Mouse (Mus musculus): Measurements from ENCODE around the gene Stra6l. TPM values are rescaled to one million over a fixed set of nuclear protein-coding genes. Genes with fewer than 3 reads are reported as not detected.

Stra6l gene
- polyA plus RNA-seq (2015; fragmentation: Illumina TruSeq; extraction: RNeasy Lipid Tissue Mini Kit (QIAGEN cat#74804); ENCODE audit: low read depth, low replicate concordance) = 0.07 TPM

GRCm38 (mm10) chr4:45848109-45848824 lies at the start of gene Stra6l:
TSS of gene Stra6l (plus strand) at chr4:45848664.

GRCm38 (mm10) chr4:45798964-45799363 lies 49.5 kb upstream of the Stra6l start, which contains the start of gene Aldh1b1:
TSS of gene Aldh1b1 (plus strand) at chr4:45799022.

GRCm38 (mm10) chr4:45826275-45827040 lies 22.0 kb upstream of the Stra6l start, which contains the start of gene Igfbpl1:
TSS of gene Igfbpl1 (minus strand) at chr4:45826923.

GRCm38 (mm10) chr4:45890066-45890761 lies 41.8 kb downstream of the Stra6l start, which contains the start of gene Ccdc180:
TSS of gene Ccdc180 (plus strand) at chr4:45890303.

Other genes starting within 250 kb of the Stra6l start
- 8.6 TPM for gene Aldh1b1, start 49.6 kb upstream of the Stra6l start, polyA plus RNA-seq (2015; fragmentation: Illumina TruSeq; extraction: RNeasy Lipid Tissue Mini Kit (QIAGEN cat#74804); ENCODE audit: low read depth, low replicate concordance)
- gene Igfbpl1, start 21.7 kb upstream of the Stra6l start, polyA plus RNA-seq (2015; fragmentation: Illumina TruSeq; extraction: RNeasy Lipid Tissue Mini Kit (QIAGEN cat#74804); ENCODE audit: low read depth, low replicate concordance) = 0.89 TPM
- 0.80 TPM for gene Ccdc180, start 41.6 kb downstream of the Stra6l start, polyA plus RNA-seq (2015; fragmentation: Illumina TruSeq; extraction: RNeasy Lipid Tissue Mini Kit (QIAGEN cat#74804); ENCODE audit: low read depth, low replicate concordance)
- 34.0 TPM for gene Tdrd7, start 116.7 kb downstream of the Stra6l start, polyA plus RNA-seq (2015; fragmentation: Illumina TruSeq; extraction: RNeasy Lipid Tissue Mini Kit (QIAGEN cat#74804); ENCODE audit: low read depth, low replicate concordance)
- gene Tmod1, start 190.3 kb downstream of the Stra6l start, polyA plus RNA-seq (2015; fragmentation: Illumina TruSeq; extraction: RNeasy Lipid Tissue Mini Kit (QIAGEN cat#74804); ENCODE audit: low read depth, low replicate concordance) = 44.9 TPM